Mouse (Mus musculus) cortical plate, adult 2 months (tissue): ENCODE results near the gene Meis2.

Experiments used
- CTCF ChIP-seq: fragments of 200-500 bp; IDR thresholded peaks from 2 replicates; pipeline ENCODE4 v1.5.1; 2011; ENCODE audit warnings: mild to moderate bottlenecking, control low read depth, low read length; ENCODE audit not compliant: insufficient read depth; ENCODE audit errors: extremely low read depth
- POLR2A ChIP-seq: fragments of 200-500 bp; IDR thresholded peaks from 2 replicates; pipeline ENCODE4 v1.6.1; 2011; ENCODE audit warnings: mild to moderate bottlenecking, low read length, control low read depth; ENCODE audit not compliant: insufficient read depth; ENCODE audit errors: extremely low read depth

GRCm38 (mm10) chr2:116105179-116105578 is 39.5 kb upstream of the Meis2 start:
- no peak for TF ChIP-seq CTCF
- TF ChIP-seq POLR2A, result no peak
